Mouse (Mus musculus) erythroblast, embryonic 14.5 days (primary cell): ENCODE data around the gene Rbfox1.

Experiments used
- GATA1 ChIP-seq: IDR thresholded peaks from 2 replicates; pipeline ENCODE4 v1.6.1; 2012; ENCODE audit warnings: low read length, inconsistent platforms, mixed read lengths
- TAL1 ChIP-seq: IDR thresholded peaks from 3 replicates; pipeline ENCODE4 v1.6.1; 2012; ENCODE audit warnings: low read length, inconsistent platforms, mixed read lengths

- TF ChIP-seq TAL1, result no peak
- TF ChIP-seq GATA1, result no peak
These were observed 865.3 kb downstream of the Rbfox1 start for GRCm38 (mm10) chr16:6750491-6750890.
